In genomic region chr13:78482929-78483759, GRCm38 (mm10) we compare ENCODE assay signal across 9 mouse cellular contexts.
DNase-seq lines count a peak whose midpoint lies in the region; ATAC-seq and TF ChIP-seq lines count a peak whose summit lies in the region.
"Had no signal": no experiment of that assay in that cellular context is flagged by ENCODE, and none has a peak within 500 bp of the region (broad histone marks: within the 10 kb centered on the region; RNA-seq: fewer than 3 reads in every experiment).

No protein-coding gene starts in this region.

- intact Hi-C loops in left cerebral cortex, postnatal 36 days (cut with DNase I) = no loop called here

- WGBS in heart, embryonic 15.5 days = 25% methylated on average over 9 of the region's 9 CpGs
- WGBS in hindbrain, embryonic 12.5 days = 60% methylated on average over 9 of the region's 9 CpGs

- H3K36me3 ChIP-seq in heart, embryonic 15.5 days = no peaks in the 10 kb centered on the region
- H3K36me3 ChIP-seq in hindbrain, embryonic 12.5 days = no peaks in the 10 kb centered on the region

- H3K27ac ChIP-seq in heart, embryonic 15.5 days = 0 out of 2 replicates have a peak overlapping the region, but pooled peaks have one; percentile 2
- H3K27ac ChIP-seq in hindbrain, embryonic 12.5 days = no peak overlapping the region
- H3K27ac ChIP-seq: macrophage had no signal

- peak overlapping the region; percentile 6; the same call in 1 of the 2 replicates for H3K4me2 ChIP-seq in heart, embryonic 15.5 days
- H3K4me2 ChIP-seq in hindbrain, embryonic 12.5 days (replicated peaks) = no peak overlapping the region

- TF ChIP-seq CTCF in brain, embryonic 14.5 days (IDR thresholded peaks at IDR 0.05; ENCODE audit: borderline replicate concordance, extremely low read depth, insufficient read depth, insufficient read length) = no peak

- H3K9ac ChIP-seq in heart, embryonic 15.5 days = no peak overlapping the region
- no peak overlapping the region for H3K9ac ChIP-seq in hindbrain, embryonic 12.5 days

- peak; percentile 11 for DNase-seq in right cerebral cortex, postnatal 14 days
- no peak for DNase-seq in right cerebral cortex, postnatal 36 days (ENCODE audit: low spot score in 2 of 2)
- peak; percentile 80 for DNase-seq in brain, embryonic 14.5 days (ENCODE audit: low read depth)
- peak; percentile 84 to 88 for DNase-seq in kidney, postnatal 4 days
- DNase-seq in skeletal muscle tissue, adult 2 months (ENCODE audit: low read depth, low spot score) = peak; percentile 39
- no peak for DNase-seq in left cerebral cortex, postnatal 36 days (ENCODE audit: low spot score in 2 of 2)

- no peaks in the 10 kb centered on the region for H3K27me3 ChIP-seq in heart, embryonic 15.5 days
- no peaks in the 10 kb centered on the region for H3K27me3 ChIP-seq in hindbrain, embryonic 12.5 days

- 0 out of 2 replicates have a peak overlapping the region, but pooled peaks have one; percentile 6 for H3K4me3 ChIP-seq in heart, embryonic 15.5 days
- H3K4me3 ChIP-seq in hindbrain, embryonic 12.5 days = no peak overlapping the region

- no peaks in the 10 kb centered on the region for H3K9me3 ChIP-seq in heart, embryonic 15.5 days (replicated peaks)
- no peaks in the 10 kb centered on the region for H3K9me3 ChIP-seq in hindbrain, embryonic 12.5 days (replicated peaks)

- 0 out of 2 replicates have a peak, but pooled peaks cover 5% of the 10 kb centered on the region for H3K4me1 ChIP-seq in heart, embryonic 15.5 days (replicated peaks)
- H3K4me1 ChIP-seq in hindbrain, embryonic 12.5 days = no peaks in the 10 kb centered on the region

- peak; percentile 85 for ATAC-seq in heart, embryonic 15.5 days (replicated peaks; ENCODE audit: insufficient number of reproducible peaks, insufficient read depth, low FRiP score, low read depth)
- no peak for ATAC-seq in hindbrain, embryonic 12.5 days (ENCODE audit: low FRiP score)

- no peak for TF ChIP-seq POLR2A in brain, embryonic 14.5 days (IDR thresholded peaks at IDR 0.05; ENCODE audit: borderline replicate concordance, extremely low read depth, insufficient read depth, insufficient read length, poor library complexity, severe bottlenecking)

Comparison
In these comparisons a context has a peak if more than half of its experiments do, and no peak if none do; other contexts are left out.
1. DNase-seq: peak in right cerebral cortex, postnatal 14 days (single experiment), brain, embryonic 14.5 days (single experiment), kidney, postnatal 4 days (2 of 2) and skeletal muscle tissue, adult 2 months (single experiment); none in right cerebral cortex, postnatal 36 days (0 of 2) and left cerebral cortex, postnatal 36 days (0 of 2).